Mouse (Mus musculus) embryonic facial prominence, embryonic 11.5 days (tissue): ENCODE measurements at regions not wholly inside any gene's neighbourhood (a gene's known extent, or its start where the extent isn't known, plus 50 kb on each side); places are given as distances from the start of the nearest gene placed in this dataset.

ENCODE experiments used
- ATAC-seq: fragments of 200-750 bp; cut with Nextera tagmentation; replicated peaks from 2 replicates; pipeline ENCODE4 v1.8.0; 2017; ENCODE audit warnings: low read depth; ENCODE audit not compliant: insufficient number of reproducible peaks, low FRiP score, low TSS enrichment
- DNase-seq: peaks from one replicate; pipeline ENCODE4 v3.0.0-alpha.2; 2015; ENCODE audit warnings: low spot score
- H3K27ac ChIP-seq: fragments of 300-500 bp; sonication (generic); replicated peaks from 2 replicates; pipeline ENCODE4 v1.5.1; 2014; ENCODE audit warnings: mild to moderate bottlenecking, low read depth, low read length, control low read depth
- H3K27me3 ChIP-seq: fragments of 300-500 bp; sonication (generic); 2 replicates; pipeline ENCODE4 v1.6.1; 2014; ENCODE audit warnings: mild to moderate bottlenecking, low read length, moderate library complexity, mixed read lengths; ENCODE audit not compliant: control insufficient read depth, insufficient read depth
- H3K36me3 ChIP-seq: fragments of 300-500 bp; sonication (generic); replicated peaks from 2 replicates; pipeline ENCODE4 v1.6.1; 2014; ENCODE audit warnings: low read depth, mild to moderate bottlenecking, low read length, moderate library complexity, mixed read lengths; ENCODE audit not compliant: control insufficient read depth, insufficient read depth
- H3K4me1 ChIP-seq: fragments of 300-500 bp; sonication (generic); 2 replicates; pipeline ENCODE4 v1.6.1; 2014; ENCODE audit warnings: low read length, mixed read lengths; ENCODE audit not compliant: control insufficient read depth, insufficient read depth
- H3K4me2 ChIP-seq: fragments of 300-500 bp; sonication (generic); 2 replicates; pipeline ENCODE4 v1.6.1; 2014; ENCODE audit warnings: low read depth, mild to moderate bottlenecking, control low read depth, low read length, moderate library complexity
- H3K4me3 ChIP-seq: fragments of 300-500 bp; sonication (generic); 2 replicates; pipeline ENCODE4 v1.5.1; 2014; ENCODE audit warnings: low read depth, low read length, control low read depth
- H3K9ac ChIP-seq: fragments of 300-500 bp; sonication (generic); replicated peaks from 2 replicates; pipeline ENCODE4 v1.6.1; 2014; ENCODE audit warnings: mild to moderate bottlenecking, control low read depth, low read length
- H3K9me3 ChIP-seq: fragments of 300-500 bp; sonication (generic); replicated peaks from 2 replicates; pipeline ENCODE4 v1.6.1; 2016; ENCODE audit warnings: mild to moderate bottlenecking, low read length, inconsistent platforms, mixed read lengths; ENCODE audit not compliant: control insufficient read depth
- WGBS: fragments of 180-500 bp; shearing (Covaris S2); extraction: QIAGEN DNeasy Blood & Tissue Kit; methylation state at CpG from one replicate; pipeline ENCODE4 v1.1.7; 2014; 5-methylcytosine and 5-hydroxymethylcytosine counted together

- no peak overlapping the region for H3K27ac ChIP-seq
- WGBS = 57% methylated on average over 2 of the region's 2 CpGs
- ATAC-seq = no peak
- H3K4me3 ChIP-seq = no peak overlapping the region
- no peak overlapping the region for H3K4me2 ChIP-seq
- no peaks in the 10 kb centered on the region for H3K4me1 ChIP-seq
- H3K36me3 ChIP-seq = no peaks in the 10 kb centered on the region
- DNase-seq = no peak
- no peaks in the 10 kb centered on the region for H3K9me3 ChIP-seq
- no peak overlapping the region for H3K9ac ChIP-seq
- no peaks in the 10 kb centered on the region for H3K27me3 ChIP-seq
Observed at GRCm38 (mm10) chr10:38913013-38913412, 52.3 kb upstream of the Lama4 start.
